Mouse (Mus musculus): ENCODE data around the gene Cad. TPM values are rescaled to one million over a fixed set of nuclear protein-coding genes. Genes with fewer than 3 reads are reported as not detected.
"Not testable (repeated sequence)": the region's sequence is repeated elsewhere in the genome, so short reads cannot be mapped to it uniquely, and the experiment has no call there.

Cad gene
- polyA plus RNA-seq (2015; fragmentation: Nextera tagmentation; extraction: Ambion mirVana) = 36.0 and 38.7 TPM in 2 replicates

DNA sequence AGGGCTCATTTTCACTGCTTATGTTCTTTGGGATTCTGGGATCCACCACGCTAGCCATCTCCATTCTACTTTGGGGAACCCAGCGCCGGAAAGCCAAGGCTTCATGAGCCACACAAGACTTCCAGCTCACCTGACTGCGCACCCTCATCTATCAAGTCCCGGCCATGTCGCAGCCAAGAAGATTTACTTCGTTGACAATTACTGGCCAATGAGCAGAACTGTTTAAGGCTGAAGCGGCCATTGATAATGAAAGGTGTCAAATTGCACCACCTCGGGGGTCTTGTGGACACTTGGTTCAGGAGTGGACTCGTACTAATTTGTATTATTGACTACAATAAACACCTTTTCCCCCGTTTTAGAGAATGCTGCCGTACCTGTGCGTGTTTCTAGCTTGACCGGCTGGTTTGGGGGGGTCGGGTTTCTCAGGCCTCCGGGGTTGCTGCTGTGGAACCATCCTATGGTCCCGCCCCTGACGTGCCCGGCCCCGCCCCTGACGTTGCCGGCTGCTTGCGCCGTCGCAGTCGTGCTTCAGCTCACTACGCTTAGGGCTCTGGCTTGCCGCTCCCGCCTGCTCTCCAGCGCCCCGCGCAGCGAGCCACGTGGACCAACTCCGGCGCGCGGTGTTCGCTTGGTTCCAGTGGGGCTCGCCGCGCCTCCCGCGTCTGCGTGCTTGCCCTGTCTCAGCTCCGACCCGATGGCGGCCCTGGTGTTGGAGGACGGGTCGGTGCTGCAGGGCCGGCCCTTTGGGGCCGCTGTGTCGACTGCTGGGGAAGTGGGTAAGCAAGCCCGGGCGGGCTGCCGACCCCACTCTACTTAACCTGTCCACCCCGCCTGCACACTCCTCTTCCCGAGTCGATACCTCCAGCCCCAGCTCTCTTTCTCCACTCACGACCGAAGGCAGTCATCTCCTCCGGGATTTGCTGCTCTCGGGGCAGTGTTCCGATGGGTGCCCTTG lies at the start of gene Cad:
Cad (plus strand) TSS at position 520 of the 955 bp plus-strand sequence.
- H3K4me2 ChIP-seq (replicated peaks; ENCODE audit: low read depth, low read length) = peak within 1 kb of the TSS; percentile 83
- H3K27me3 ChIP-seq (ENCODE audit: insufficient read depth, low read length) = no peaks in the 10 kb centered on the region
- peaks cover 26% of the 10 kb centered on the region for H3K36me3 ChIP-seq (ENCODE audit: insufficient read depth, low read length)
- H3K27ac ChIP-seq (ENCODE audit: low read length) = peak within 1 kb of the TSS; percentile 70
- H3K9ac ChIP-seq (replicated peaks; ENCODE audit: low read length) = peak within 1 kb of the TSS; percentile 81
- no peaks in the 10 kb centered on the region for H3K9me3 ChIP-seq (ENCODE audit: low read length)
- H3K4me3 ChIP-seq (ENCODE audit: low read length) = peak within 1 kb of the TSS; percentile 68
- ATAC-seq (ENCODE audit: low FRiP score, low TSS enrichment) = peak; percentile 98
- H3K4me1 ChIP-seq (ENCODE audit: insufficient read depth, low read length) = peaks cover 22% of the 10 kb centered on the region
- WGBS = under 1% methylated on average over 62 of the region's 64 CpGs

DNA sequence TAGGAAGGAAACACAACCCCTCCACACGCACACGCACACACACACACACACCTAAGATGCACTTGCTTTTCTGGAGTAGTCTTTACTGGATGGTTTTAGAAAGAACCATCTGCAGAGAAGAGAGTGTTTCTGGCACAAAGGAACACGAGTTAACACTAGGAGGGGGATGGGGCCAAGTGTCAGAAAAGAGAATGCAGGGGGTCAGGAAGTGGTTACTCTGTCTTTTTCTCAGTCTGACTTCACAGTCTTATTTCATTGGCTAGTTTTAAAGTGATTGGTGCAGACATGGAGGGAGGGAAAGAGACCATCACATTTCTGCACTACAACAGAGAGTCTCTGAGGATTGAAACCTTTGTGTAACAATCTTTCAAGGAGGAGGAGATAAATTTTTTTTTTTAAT lies 41.8 kb upstream of the Cad start:
- Histone ChIP-seq H3K9ac (replicated peaks; ENCODE audit: low read length) (no peak overlapping the region), H3K9me3 (ENCODE audit: low read length) (no peaks in the 10 kb centered on the region), H3K27me3 (ENCODE audit: insufficient read depth, low read length) (no peaks in the 10 kb centered on the region), H3K27ac (ENCODE audit: low read length) (no peak overlapping the region), H3K36me3 (ENCODE audit: insufficient read depth, low read length) (no peaks in the 10 kb centered on the region), H3K4me3 (ENCODE audit: low read length) (no peak overlapping the region), H3K4me1 (ENCODE audit: insufficient read depth, low read length) (no peaks in the 10 kb centered on the region), H3K4me2 (replicated peaks; ENCODE audit: low read depth, low read length) (no peak overlapping the region)
- ATAC-seq (ENCODE audit: low FRiP score, low TSS enrichment) = no peak
- WGBS = 68% methylated on average over 3 of the region's 3 CpGs

DNA sequence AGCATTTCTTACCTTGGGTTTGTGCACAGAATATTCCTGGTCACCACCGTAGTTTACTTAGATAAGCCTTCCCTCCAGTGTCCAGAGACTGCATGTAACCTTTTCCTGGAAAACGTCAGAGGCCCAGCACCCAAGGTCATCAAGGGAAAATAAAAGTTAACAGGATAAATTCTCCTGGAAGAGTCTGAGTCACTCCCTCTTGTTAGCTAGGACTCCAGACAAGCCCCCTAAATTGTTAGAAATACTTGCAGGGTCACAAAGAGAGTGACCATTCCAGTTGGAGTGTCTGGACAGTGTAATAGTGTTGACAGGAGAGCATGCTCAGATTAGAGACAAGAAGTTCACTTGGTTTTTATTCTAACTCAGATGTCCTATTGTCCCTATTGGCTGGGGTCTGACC lies 38.7 kb upstream of the Cad start:
- Histone ChIP-seq H3K9me3 (ENCODE audit: low read length) (no peaks in the 10 kb centered on the region), H3K36me3 (ENCODE audit: insufficient read depth, low read length) (no peaks in the 10 kb centered on the region), H3K4me1 (ENCODE audit: insufficient read depth, low read length) (no peaks in the 10 kb centered on the region), H3K9ac (replicated peaks; ENCODE audit: low read length) (no peak overlapping the region), H3K27me3 (ENCODE audit: insufficient read depth, low read length) (no peaks in the 10 kb centered on the region), H3K27ac (ENCODE audit: low read length) (no peak overlapping the region), H3K4me2 (replicated peaks; ENCODE audit: low read depth, low read length) (no peak overlapping the region), H3K4me3 (ENCODE audit: low read length) (no peak overlapping the region)
- WGBS = 73% methylated on average over 2 of the region's 2 CpGs
- no peak for ATAC-seq (ENCODE audit: low FRiP score, low TSS enrichment)

GRCm38 (mm10) chr5:31021790-31022189 lies 32.8 kb upstream of the Cad start:
- not testable (repeated sequence) for ATAC-seq (ENCODE audit: low FRiP score, low TSS enrichment); H3K4me3 ChIP-seq (ENCODE audit: low read length); H3K27ac ChIP-seq (ENCODE audit: low read length); H3K9me3 ChIP-seq (ENCODE audit: low read length); H3K4me2 ChIP-seq (replicated peaks; ENCODE audit: low read depth, low read length); H3K27me3 ChIP-seq (ENCODE audit: insufficient read depth, low read length); H3K9ac ChIP-seq (replicated peaks; ENCODE audit: low read length); H3K4me1 ChIP-seq (ENCODE audit: insufficient read depth, low read length); H3K36me3 ChIP-seq (ENCODE audit: insufficient read depth, low read length)
- 93% methylated on average over 4 of the region's 5 CpGs for WGBS

DNA sequence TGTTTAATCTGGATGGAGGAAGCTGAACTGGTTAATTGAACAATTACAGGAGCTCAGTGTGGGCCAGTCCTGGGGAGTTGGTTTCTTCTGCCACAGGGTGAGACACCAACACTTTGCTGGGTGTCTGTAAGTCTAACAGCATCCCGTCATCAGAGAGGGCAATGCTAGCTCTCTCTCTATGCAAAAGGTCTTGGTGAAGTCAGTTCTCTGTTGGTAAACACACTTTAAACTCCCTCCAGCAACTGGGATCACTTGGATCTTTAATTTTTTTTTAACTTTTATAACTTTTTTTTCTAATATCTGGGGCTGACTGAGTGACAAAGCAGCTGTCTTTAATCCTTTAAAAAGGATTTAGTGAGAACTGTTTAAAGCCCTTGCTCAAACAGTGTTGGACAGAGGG lies 31.9 kb upstream of the Cad start:
- H3K4me3 ChIP-seq (ENCODE audit: low read length) = no peak overlapping the region
- no peaks in the 10 kb centered on the region for H3K9me3 ChIP-seq (ENCODE audit: low read length)
- H3K4me2 ChIP-seq (replicated peaks; ENCODE audit: low read depth, low read length) = no peak overlapping the region
- H3K27ac ChIP-seq (ENCODE audit: low read length) = no peak overlapping the region
- WGBS = 52% methylated on average over 1 of the region's 1 CpGs
- H3K27me3 ChIP-seq (ENCODE audit: insufficient read depth, low read length) = no peaks in the 10 kb centered on the region
- H3K9ac ChIP-seq (replicated peaks; ENCODE audit: low read length) = no peak overlapping the region
- no peaks in the 10 kb centered on the region for H3K36me3 ChIP-seq (ENCODE audit: insufficient read depth, low read length)
- peaks cover 4% of the 10 kb centered on the region; the same call in 1 of the 2 replicates for H3K4me1 ChIP-seq (ENCODE audit: insufficient read depth, low read length)
- no peak for ATAC-seq (ENCODE audit: low FRiP score, low TSS enrichment)

DNA sequence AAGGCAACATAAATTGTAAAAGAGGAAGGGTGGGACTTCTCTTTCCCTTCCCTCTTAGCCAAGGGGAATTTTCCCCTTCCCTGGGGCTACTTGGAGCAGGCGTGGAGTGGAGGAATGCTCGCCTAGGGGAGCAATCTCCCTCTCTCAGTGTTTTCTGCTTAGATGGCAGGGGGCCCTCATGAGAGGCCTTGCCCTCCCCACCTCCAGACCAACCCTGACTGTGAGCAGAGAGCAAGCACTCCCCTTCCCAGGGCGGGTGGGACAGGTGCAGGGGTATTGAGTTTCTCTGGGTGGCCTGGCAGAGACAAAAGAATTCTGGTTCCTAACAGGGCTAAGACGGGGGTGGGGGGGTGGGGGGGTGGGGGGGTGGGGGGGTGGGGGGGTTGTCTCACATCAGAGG lies 31.3 kb upstream of the Cad start:
- Histone ChIP-seq H3K27me3 (ENCODE audit: insufficient read depth, low read length) (no peaks in the 10 kb centered on the region), H3K36me3 (ENCODE audit: insufficient read depth, low read length) (no peaks in the 10 kb centered on the region), H3K9me3 (ENCODE audit: low read length) (no peaks in the 10 kb centered on the region), H3K9ac (replicated peaks; ENCODE audit: low read length) (no peak overlapping the region), H3K4me2 (replicated peaks; ENCODE audit: low read depth, low read length) (no peak overlapping the region), H3K27ac (ENCODE audit: low read length) (no peak overlapping the region), H3K4me3 (ENCODE audit: low read length) (no peak overlapping the region), H3K4me1 (ENCODE audit: insufficient read depth, low read length) (peaks cover 4% of the 10 kb centered on the region; the same call in 1 of the 2 replicates)
- 4% methylated on average over 3 of the region's 4 CpGs for WGBS
- no peak for ATAC-seq (ENCODE audit: low FRiP score, low TSS enrichment)

DNA sequence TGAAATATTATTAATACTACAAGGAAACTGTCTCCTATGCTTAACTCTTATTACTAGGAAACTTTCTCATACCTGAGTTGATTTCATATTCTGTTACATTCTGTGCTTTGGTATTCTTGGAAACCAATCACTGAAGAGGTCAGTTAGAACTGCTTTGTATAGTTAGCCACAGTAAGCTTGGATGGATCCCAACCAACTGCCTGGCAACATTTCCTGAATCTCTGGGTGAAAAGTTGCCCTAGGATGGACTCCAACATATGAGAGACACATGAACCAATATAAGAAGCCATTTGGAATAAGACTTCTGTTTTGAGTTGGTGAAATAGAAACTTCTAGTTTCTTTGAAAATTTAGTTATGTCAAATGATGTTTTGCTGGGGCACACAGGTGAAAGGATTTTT lies 29.9 kb upstream of the Cad start:
- peaks cover 4% of the 10 kb centered on the region; the same call in 1 of the 2 replicates for H3K4me1 ChIP-seq (ENCODE audit: insufficient read depth, low read length)

DNA sequence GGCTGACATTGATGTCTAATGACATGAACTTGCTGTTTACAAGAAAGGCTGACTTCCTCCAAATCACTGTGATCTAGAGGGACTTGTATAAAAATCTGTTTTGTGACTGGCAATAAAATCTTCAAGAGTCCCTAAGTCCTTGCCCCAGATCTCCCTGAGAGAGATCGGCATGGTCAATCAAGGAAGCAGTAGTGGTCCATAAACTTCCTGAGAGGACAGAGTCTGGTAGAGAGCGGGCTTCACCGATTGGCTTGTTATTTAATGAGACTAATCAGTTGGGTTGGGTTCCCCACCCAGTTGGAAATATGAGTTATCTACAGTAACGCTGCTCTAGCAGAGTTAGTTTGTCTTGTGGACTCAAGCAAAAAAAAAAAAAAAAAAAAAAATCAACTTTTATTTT lies 23.7 kb upstream of the Cad start:
- Histone ChIP-seq H3K36me3 (ENCODE audit: insufficient read depth, low read length) (no peaks in the 10 kb centered on the region), H3K27me3 (ENCODE audit: insufficient read depth, low read length) (no peaks in the 10 kb centered on the region), H3K4me3 (ENCODE audit: low read length) (no peak overlapping the region), H3K9me3 (ENCODE audit: low read length) (no peaks in the 10 kb centered on the region), H3K4me2 (replicated peaks; ENCODE audit: low read depth, low read length) (no peak overlapping the region), H3K9ac (replicated peaks; ENCODE audit: low read length) (no peak overlapping the region), H3K4me1 (ENCODE audit: insufficient read depth, low read length) (peaks cover 4% of the 10 kb centered on the region; the same call in 1 of the 2 replicates), H3K27ac (ENCODE audit: low read length) (no peak overlapping the region)
- ATAC-seq (ENCODE audit: low FRiP score, low TSS enrichment) = no peak
- 38% methylated on average over 4 of the region's 4 CpGs for WGBS

More for the DNA sequence above, 29.9 kb upstream of the Cad start:
- no peaks in the 10 kb centered on the region for H3K36me3 ChIP-seq (ENCODE audit: insufficient read depth, low read length)
- no peak overlapping the region for H3K9ac ChIP-seq (replicated peaks; ENCODE audit: low read length)
- H3K4me2 ChIP-seq (replicated peaks; ENCODE audit: low read depth, low read length) = no peak overlapping the region
- no peak overlapping the region for H3K27ac ChIP-seq (ENCODE audit: low read length)
- H3K9me3 ChIP-seq (ENCODE audit: low read length) = no peaks in the 10 kb centered on the region
- ATAC-seq (ENCODE audit: low FRiP score, low TSS enrichment) = no peak
- H3K27me3 ChIP-seq (ENCODE audit: insufficient read depth, low read length) = no peaks in the 10 kb centered on the region
- H3K4me3 ChIP-seq (ENCODE audit: low read length) = no peak overlapping the region

- Histone ChIP-seq H3K4me2 (replicated peaks; ENCODE audit: low read depth, low read length) (no peak overlapping the region), H3K36me3 (ENCODE audit: insufficient read depth, low read length) (no peaks in the 10 kb centered on the region), H3K9me3 (ENCODE audit: low read length) (no peaks in the 10 kb centered on the region), H3K27me3 (ENCODE audit: insufficient read depth, low read length) (no peaks in the 10 kb centered on the region), H3K9ac (replicated peaks; ENCODE audit: low read length) (no peak overlapping the region), H3K4me3 (ENCODE audit: low read length) (no peak overlapping the region), H3K27ac (ENCODE audit: low read length) (no peak overlapping the region), H3K4me1 (ENCODE audit: insufficient read depth, low read length) (peaks cover 4% of the 10 kb centered on the region; the same call in 1 of the 2 replicates)
- ATAC-seq (ENCODE audit: low FRiP score, low TSS enrichment) = no peak
- 77% methylated on average over 8 of the region's 8 CpGs for WGBS
Observed at GRCm38 (mm10) chr5:31031508-31031907, 23.1 kb upstream of the Cad start.

- no peak overlapping the region for H3K4me2 ChIP-seq (replicated peaks; ENCODE audit: low read depth, low read length)
Observed at GRCm38 (mm10) chr5:31034669-31035068, 19.9 kb upstream of the Cad start.

More at GRCm38 (mm10) chr5:31034669-31035068, 19.9 kb upstream of the Cad start:
- H3K9me3 ChIP-seq (ENCODE audit: low read length) = no peaks in the 10 kb centered on the region
- no peak overlapping the region for H3K9ac ChIP-seq (replicated peaks; ENCODE audit: low read length)
- no peak for ATAC-seq (ENCODE audit: low FRiP score, low TSS enrichment)
- H3K4me3 ChIP-seq (ENCODE audit: low read length) = no peak overlapping the region
- 91% methylated on average over 6 of the region's 6 CpGs for WGBS
- no peak overlapping the region for H3K27ac ChIP-seq (ENCODE audit: low read length)
- H3K4me1 ChIP-seq (ENCODE audit: insufficient read depth, low read length) = peaks cover 4% of the 10 kb centered on the region; the same call in 1 of the 2 replicates
- peaks cover 10% of the 10 kb centered on the region; the same call in 1 of the 2 replicates for H3K36me3 ChIP-seq (ENCODE audit: insufficient read depth, low read length)
- no peaks in the 10 kb centered on the region for H3K27me3 ChIP-seq (ENCODE audit: insufficient read depth, low read length)

Measured in kidney, embryonic 16.5 days (tissue).